Comparison of ENCODE assay signal across 8 mouse cellular contexts in genomic region chr15:27681419-27682187, GRCm38 (mm10). TPM values are rescaled to one million over a fixed set of nuclear protein-coding genes. Genes with fewer than 3 reads are reported as not detected.
DNase-seq lines count a peak whose midpoint lies in the region; ATAC-seq and TF ChIP-seq lines count a peak whose summit lies in the region.

Otulinl (minus strand) TSS chr15:27681579.

- peak; percentile 100 for ATAC-seq in Patski
- peak; percentile 100 for ATAC-seq in hindbrain, embryonic 12.5 days (ENCODE audit: low FRiP score)
- ATAC-seq in lung, postnatal 0 days: peak; percentile 99

- H3K9ac ChIP-seq in hindbrain, embryonic 12.5 days: peak within 1 kb of the TSS; percentile 65
- peak within 1 kb of the TSS; percentile 62 for H3K9ac ChIP-seq in lung, postnatal 0 days (replicated peaks; ENCODE audit: low read depth)

- peak within 1 kb of the TSS; percentile 84 for H3K4me2 ChIP-seq in hindbrain, embryonic 12.5 days (replicated peaks)
- H3K4me2 ChIP-seq in lung, postnatal 0 days (replicated peaks; ENCODE audit: low read depth, low read length): peak within 1 kb of the TSS; percentile 95

- no peaks in the 10 kb centered on the region for H3K9me3 ChIP-seq in hindbrain, embryonic 12.5 days (replicated peaks)
- no peaks in the 10 kb centered on the region for H3K9me3 ChIP-seq in lung, postnatal 0 days (ENCODE audit: low read length)

- peaks cover 7% of the 10 kb centered on the region; the same call in 1 of the 2 replicates for H3K4me1 ChIP-seq in hindbrain, embryonic 12.5 days
- H3K4me1 ChIP-seq in lung, postnatal 0 days (ENCODE audit: insufficient read depth, low read depth, low read length): peaks cover 3% of the 10 kb centered on the region; the same call in 1 of the 2 replicates

- peak; percentile 30 for DNase-seq in Patski (ENCODE audit: low read depth, low spot score)
- peak; percentile 96 to 98 for DNase-seq in cerebellum, postnatal 10 days
- peak; percentile 90 to 96 for DNase-seq in frontal cortex, postnatal 10 days (ENCODE audit: low spot score in 2 of 2)
- peak; percentile 97 to 98 for DNase-seq in layer of hippocampus, postnatal 10 days (ENCODE audit: low spot score in 2 of 2)
- peak; percentile 95 for DNase-seq in lung, postnatal 0 days (ENCODE audit: low spot score)
- peak; percentile 98 for DNase-seq in ovary, postnatal 10 days (ENCODE audit: low spot score)
- peak; percentile 96 for DNase-seq in thymus, postnatal 0 days (ENCODE audit: low spot score)

- no peaks in the 10 kb centered on the region for H3K36me3 ChIP-seq in hindbrain, embryonic 12.5 days
- no peaks in the 10 kb centered on the region for H3K36me3 ChIP-seq in lung, postnatal 0 days (ENCODE audit: insufficient read depth, low read length)

- H3K27me3 ChIP-seq in Patski: peaks cover 10% of the 10 kb centered on the region
- H3K27me3 ChIP-seq in hindbrain, embryonic 12.5 days: peaks cover 3% of the 10 kb centered on the region; the same call in 1 of the 2 replicates
- no peaks in the 10 kb centered on the region for H3K27me3 ChIP-seq in lung, postnatal 0 days (replicated peaks; ENCODE audit: insufficient read depth, low read length)

- no peak for TF ChIP-seq CTCF in Patski (IDR thresholded peaks at IDR 0.05)
- TF ChIP-seq CTCF in lung, postnatal 0 days (IDR thresholded peaks at IDR 0.05): no peak

- POLR2A ChIA-PET in Patski (lab: Charles Lee): no interaction called here

- peak within 1 kb of the TSS; percentile 62 for H3K4me3 ChIP-seq in hindbrain, embryonic 12.5 days
- peak within 1 kb of the TSS; percentile 65 for H3K4me3 ChIP-seq in lung, postnatal 0 days (ENCODE audit: low read depth, low read length)

- no peak within 1 kb of the TSS; the same call in 1 of the 2 replicates for H3K27ac ChIP-seq in hindbrain, embryonic 12.5 days
- peak within 1 kb of the TSS; percentile 77 for H3K27ac ChIP-seq in lung, postnatal 0 days (ENCODE audit: low read length)

- CTCF ChIA-PET in Patski (lab: Charles Lee): no interaction called here

- WGBS in hindbrain, embryonic 12.5 days: 2% methylated on average over 56 of the region's 59 CpGs
- 1% methylated on average over 53 of the region's 59 CpGs for WGBS in lung, postnatal 0 days

- no peak for TF ChIP-seq EP300 in lung, postnatal 0 days (IDR thresholded peaks at IDR 0.05)

- in situ Hi-C loops in Patski (cut with MboI; ENCODE audit: low pct_unique_long_range_greater_than_20kb): no loop called here

RNA-seq across cellular contexts. Expression of gene Otulinl, which starts in this region (rescaled TPM):
- polyA plus RNA-seq in Patski (2021): 2.1 TPM
- 10.0 and 13.7 TPM in 2 replicates for polyA plus RNA-seq in hindbrain, embryonic 12.5 days (2016; fragmentation: Nextera tagmentation; extraction: Ambion mirVana)
- 10 to 100 TPM; 20.8 to 24.9 TPM for total RNA-seq in layer of hippocampus, postnatal 10 days (2021)
- 38.9 and 58.5 TPM in 2 replicates for polyA plus RNA-seq in lung, postnatal 0 days (2015; fragmentation: Nextera tagmentation; extraction: Ambion mirVana)
- 75.9 and 97.4 TPM in 2 replicates for polyA plus RNA-seq in thymus, postnatal 0 days (2015; fragmentation: Nextera tagmentation; extraction: Ambion mirVana)

Comparison
In these comparisons a context has a peak if more than half of its experiments do, and no peak if none do; other contexts are left out.
1. DNase-seq: peak in every context shown above with its lines; median percentile 98 in ovary, postnatal 10 days; 98 in layer of hippocampus, postnatal 10 days; 97 in cerebellum, postnatal 10 days; 96 in thymus, postnatal 0 days; 95 in lung, postnatal 0 days; 93 in frontal cortex, postnatal 10 days; 30 in Patski.